Mouse (Mus musculus) heart, postnatal 14 days (tissue): ENCODE measurements at regions not wholly inside any gene's neighbourhood (a gene's known extent, or its start where the extent isn't known, plus 50 kb on each side); places are given as distances from the start of the nearest gene placed in this dataset.

Experiments
- DNase-seq, 2 experiments: peaks; one replicate each; pipeline ENCODE4 v3.0.0; 2021 to 2022
- intact Hi-C: fragments of 180-260 bp; cut with DNase I; formaldehyde crosslinking; loops from one replicate; pipeline ENCODE4 v1.15.1; 2025

DNA sequence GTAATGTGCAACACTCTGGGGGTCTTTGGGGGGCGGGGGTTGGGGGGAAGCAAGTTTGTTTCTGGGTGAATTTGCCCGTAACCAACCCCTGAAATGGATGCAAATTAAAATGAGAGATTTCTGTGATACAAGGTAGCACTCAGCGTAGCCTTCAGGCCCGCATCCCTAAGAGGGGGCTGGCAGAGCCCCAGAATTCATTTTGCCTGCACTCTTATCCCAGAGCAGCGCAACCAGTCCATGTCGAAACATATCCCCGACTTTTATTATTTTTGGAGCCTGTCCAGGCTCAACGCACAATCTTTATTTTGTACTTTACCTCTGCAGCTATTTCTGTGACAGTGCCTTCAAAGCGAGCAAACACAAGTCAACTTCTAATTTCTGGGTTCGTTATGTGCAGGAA lies 109.8 kb upstream of the Ptbp2 start:
- peak in 1 of 2 experiments; percentile 10 for DNase-seq
- intact Hi-C loops: no loop called here

DNA sequence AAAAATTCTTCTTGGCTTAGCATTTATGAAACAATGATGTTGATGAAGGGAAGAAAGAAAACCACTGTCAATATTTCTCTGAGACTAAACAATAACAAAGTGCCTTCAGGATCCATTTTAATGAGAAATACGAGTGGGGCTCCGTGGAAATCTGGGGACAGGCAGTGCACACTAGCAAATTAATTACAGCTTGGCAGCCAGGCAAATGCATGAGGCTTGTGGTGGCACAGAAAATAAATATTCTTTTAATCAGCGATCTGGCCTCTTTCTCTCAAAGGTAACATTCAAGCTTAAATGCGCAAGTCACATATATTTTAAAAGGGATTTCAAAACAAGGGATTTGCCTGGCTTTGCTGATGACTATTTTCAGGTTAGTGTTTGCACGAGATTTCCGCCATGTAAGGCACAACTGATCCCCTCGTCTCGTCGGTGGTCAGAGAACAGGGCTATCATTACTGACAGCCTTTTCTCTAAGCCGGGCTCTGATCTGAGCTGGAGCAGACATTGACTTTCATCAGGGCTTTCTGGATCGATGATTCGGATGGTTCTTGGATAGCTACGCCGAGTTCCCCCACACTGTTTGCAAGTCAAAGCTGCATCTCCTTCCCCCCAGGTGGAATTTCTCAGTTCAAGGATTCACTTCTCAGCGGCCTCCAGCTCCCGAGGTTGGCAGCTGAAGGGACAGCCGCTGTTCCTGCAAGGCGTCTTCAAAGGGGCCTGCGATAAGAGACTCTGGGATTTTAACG lies 109.1 kb upstream of the Ptbp2 start:
- intact Hi-C loops: no loop called here
- no peak for DNase-seq

DNA sequence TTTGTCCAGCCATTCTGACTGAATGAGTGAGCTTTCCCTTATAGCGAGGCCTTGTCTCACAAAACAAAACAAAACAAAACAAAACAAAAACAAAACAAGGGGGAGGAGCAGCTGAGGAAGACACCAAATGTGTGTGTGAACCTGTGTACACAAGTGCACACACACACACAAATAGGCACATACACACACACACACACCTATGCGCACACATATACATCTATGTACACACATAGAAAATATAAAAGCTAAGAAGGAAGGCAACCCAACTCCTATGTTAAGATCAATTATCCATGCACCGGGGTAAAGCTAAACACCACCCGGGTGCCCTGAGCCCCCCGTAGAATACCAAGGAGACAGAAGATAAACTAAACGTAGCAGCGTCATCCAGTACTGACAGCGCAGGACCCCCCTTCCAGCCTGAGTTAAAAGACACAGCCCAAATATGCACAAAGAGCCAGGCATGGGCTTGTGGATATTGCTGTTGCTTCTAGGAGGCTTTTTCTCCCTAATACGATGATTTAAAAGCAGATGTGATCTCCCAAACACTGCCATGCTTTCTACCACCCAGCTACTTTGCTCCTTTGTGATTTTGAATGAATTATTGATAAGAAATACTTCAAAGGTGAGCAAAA lies 108.4 kb upstream of the Ptbp2 start:
- DNase-seq: no peak
- intact Hi-C loops: no loop called here

DNA sequence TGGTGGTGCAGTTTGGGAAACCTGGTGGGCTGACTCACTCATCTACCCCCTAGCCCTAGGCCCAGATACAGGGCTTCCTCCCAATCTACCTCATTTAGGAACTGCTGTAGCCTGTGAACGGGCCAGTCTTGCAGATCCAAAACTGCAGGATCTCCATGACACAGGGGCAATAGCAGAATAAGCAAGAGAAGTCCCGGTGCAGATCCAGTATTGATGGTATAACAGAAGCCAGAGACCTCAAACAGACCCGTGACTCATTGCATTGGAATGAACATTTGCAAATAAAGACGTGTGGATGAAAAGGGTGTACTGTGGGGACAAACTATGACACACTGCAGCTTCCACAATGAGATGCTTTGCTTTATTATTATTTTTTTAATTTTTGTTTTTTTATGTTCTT lies 106.6 kb upstream of the Ptbp2 start:
- intact Hi-C loops: no loop called here
- DNase-seq: no peak

DNA sequence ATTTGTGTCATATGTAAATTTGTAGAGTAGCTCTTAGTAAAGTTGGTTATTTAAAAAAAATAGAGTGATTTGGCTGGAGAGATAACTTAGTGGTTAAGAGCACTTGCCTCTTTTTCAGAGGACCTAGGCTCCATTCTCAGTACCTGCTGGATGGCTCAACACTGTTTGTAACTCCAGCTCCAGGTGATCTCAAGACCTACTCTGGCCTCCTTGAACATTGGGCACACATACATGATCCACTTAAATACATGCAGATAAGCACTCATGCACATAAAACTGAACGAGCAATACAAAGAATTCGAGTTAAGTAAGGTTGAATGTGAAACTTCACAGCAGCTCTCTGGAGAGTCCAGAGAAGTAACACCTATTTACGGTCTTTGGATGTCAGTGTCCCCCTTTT lies 104.2 kb upstream of the Ptbp2 start:
- no peak for DNase-seq
- intact Hi-C loops: no loop called here

DNA sequence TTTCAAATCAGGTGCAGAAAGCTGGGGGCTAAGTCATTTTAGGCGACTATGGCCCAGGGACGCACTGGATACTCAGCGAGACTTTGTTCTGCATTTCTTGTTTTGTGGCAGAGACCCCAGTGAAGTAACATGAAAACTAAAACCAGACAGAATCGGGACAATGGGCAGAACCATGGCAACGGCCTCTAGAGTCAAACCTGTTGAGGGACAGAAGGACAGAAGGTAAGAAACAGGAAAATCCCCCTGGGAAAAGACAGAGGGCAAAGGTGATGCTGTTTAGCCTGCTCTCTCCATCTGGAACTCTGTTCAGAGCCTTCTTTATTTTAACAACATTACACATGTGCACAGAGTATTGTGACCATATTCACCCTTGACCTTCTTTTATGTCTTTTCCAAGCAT lies 92.1 kb upstream of the Ptbp2 start:
- DNase-seq: no peak
- intact Hi-C loops: no loop called here

DNA sequence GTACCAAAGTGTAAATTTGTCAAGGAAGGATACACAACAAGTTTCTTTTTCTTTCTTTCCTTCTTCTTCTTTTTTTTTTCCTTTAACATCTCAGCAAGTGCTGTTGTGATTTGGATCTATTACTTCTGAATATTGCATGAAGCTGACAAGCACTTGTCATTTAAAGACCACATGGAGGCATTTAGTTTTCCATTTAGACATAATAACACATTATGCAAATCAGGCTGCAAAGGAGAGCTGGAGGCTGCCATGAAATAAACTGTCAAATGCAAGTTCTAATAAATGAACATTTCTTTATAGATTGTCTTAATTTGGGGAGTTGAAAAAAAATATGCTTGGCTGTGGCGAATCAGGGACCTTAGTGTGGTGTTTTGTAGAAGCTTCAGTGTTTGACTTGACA lies 90.8 kb upstream of the Ptbp2 start:
- no peak for DNase-seq
- intact Hi-C loops: no loop called here

DNA sequence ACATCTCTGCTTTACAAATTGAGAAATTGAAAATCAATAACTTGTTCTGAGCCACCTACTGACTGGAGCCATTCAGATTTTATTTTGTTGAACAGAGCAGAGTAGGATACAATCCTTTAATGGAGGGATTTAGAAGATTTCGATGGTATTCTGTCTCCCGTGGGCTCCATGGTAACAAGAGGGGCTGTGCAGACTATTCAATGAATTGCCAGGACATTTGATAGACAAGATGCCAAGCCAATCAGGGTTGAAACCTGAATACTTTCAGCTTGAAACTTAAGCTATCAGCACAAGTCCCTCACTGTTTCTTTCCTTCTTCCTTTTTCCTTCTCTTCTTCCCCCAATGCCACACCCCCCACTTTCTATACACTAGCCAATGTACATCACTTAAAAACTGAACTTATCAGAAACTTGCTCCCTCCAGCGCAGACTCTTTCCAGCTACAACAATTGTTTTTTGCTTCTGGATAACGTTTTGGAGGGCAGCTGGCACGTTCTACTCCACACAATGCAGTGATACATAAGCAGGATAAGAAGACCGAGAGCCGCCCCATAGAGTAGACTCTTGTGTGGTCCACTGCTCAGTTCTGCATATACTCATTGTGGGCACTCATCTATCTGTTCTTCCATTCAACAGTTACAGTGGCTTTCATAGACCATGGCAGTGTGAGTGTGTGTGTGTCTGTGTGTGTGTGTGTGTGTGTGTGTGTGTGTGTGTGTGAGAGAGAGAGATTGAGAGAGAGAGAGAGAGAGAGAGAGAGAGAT lies 78.1 kb upstream of the Ptbp2 start:
- intact Hi-C loops: no loop called here
- no peak for DNase-seq
